Mouse (Mus musculus) mouse embryonic stem cell (cell line): ENCODE data around the gene Brd4.

ENCODE experiments used
- in situ Hi-C, 2 experiments: fragments of 300-500 bp; cut with MboI; formaldehyde crosslinking; loops; 1 replicate in 1 of 2; 3 replicates in 1 of 2; pipeline ENCODE4 v1.14.3; 2019 to 2020; ENCODE audit warnings: low sequenced_read_pairs in 2 of 2, low pct_unique_long_range_greater_than_20kb in 1 of 2, mixed read lengths in 1 of 2; ENCODE audit not compliant: unreplicated experiment in 1 of 2

The Brd4 gene

DNA sequence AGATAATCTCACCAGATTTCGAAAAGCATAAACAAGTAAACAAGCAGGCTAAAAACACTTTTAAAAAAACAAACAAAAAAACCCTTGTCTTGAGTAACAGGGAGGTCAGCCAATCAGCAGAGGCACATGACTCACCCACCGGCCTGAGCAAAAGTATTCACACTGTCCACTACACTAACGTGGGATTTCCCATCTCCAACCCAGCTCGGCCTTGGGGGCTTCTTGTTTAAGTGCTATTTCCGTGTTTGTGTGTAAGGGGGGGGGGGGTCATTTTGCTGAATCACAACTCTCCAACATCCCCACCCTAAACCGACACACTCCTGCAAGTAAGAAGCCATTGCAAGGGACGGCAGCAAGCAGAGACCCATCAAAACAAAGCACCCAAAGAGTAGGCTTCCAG is 1.2 kb downstream of the Brd4 start:
- in situ Hi-C loops, result no loop called here

- in situ Hi-C loops, result no loop called here
These were observed 2.8 kb downstream of the Brd4 start for GRCm38 (mm10) chr17:32281611-32282310.

- in situ Hi-C loops, result no loop called here
These were observed 3.4 kb downstream of the Brd4 start for GRCm38 (mm10) chr17:32281126-32281525.

GRCm38 (mm10) chr17:32280575-32280974 is 3.9 kb downstream of the Brd4 start:
- in situ Hi-C loops, result no loop called here

- in situ Hi-C loops, result no loop called here
These were observed 7.3 kb downstream of the Brd4 start for GRCm38 (mm10) chr17:32277201-32277600.

GRCm38 (mm10) chr17:32275568-32275967 is 9.0 kb downstream of the Brd4 start:
- in situ Hi-C loops, result no loop called here

- in situ Hi-C loops, result no loop called here
These were observed 15.4 kb downstream of the Brd4 start for GRCm38 (mm10) chr17:32269151-32269550.

GRCm38 (mm10) chr17:32268540-32268960 is 16.0 kb downstream of the Brd4 start:
- in situ Hi-C loops, result no loop called here

DNA sequence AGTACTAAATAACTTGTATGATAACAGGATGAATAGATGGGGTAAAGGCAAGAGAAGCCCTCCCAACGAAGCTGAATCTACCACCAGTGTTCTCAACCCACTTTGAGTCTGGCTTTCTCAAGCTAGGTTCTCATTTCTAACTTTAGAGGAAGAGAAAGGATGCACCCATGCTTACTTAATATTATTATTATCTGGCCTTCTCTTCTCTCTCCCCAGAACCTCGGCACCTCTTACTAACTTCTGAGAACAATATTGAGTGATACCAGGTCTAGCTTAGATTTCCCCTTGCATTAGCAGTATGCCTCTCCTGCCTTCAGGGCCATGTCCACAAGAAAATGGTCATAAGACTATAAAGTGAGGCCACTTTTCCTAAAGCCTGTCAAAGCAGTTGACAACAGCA is 16.4 kb downstream of the Brd4 start:
- in situ Hi-C loops, result no loop called here

DNA sequence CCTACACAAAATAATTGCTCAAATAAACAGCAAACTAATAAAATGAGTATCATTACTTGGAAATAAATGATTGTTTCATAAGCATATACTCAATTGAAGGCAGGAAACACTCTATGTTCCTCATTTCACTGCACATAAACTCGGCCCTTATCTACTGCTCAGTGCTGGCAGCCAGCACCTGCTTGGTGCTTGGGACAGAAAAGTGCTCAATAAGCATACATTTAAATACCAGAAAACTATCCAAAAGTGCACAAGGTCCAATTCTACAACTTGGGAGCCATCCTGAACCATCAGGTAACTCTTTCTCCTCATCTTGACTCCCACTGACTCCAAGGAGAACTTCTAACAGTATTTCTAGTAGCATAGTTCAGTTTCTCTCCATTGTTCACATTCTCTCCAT is 16.9 kb downstream of the Brd4 start:
- in situ Hi-C loops, result no loop called here

DNA sequence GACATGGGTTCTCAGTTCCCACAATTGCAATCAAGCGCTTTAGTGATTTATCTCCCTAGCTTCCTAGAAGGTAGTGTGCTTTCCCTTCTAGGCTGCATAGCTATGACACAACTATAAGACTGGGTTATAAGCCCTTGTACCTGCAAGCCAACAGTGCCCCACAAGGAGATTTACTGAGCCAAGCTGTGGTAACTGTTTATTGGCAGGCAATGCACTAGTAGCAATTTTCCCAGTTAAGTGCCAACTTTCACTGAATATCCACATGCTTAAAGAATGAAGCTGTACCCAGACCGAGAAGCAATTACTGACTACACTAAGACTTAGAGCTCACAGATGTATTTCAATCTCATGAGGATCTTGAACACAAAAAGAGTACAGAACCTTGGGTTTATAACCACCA is 20.9 kb downstream of the Brd4 start:
- in situ Hi-C loops, result no loop called here

GRCm38 (mm10) chr17:32262831-32263559 is 21.5 kb downstream of the Brd4 start:
- in situ Hi-C loops, result no loop called here

- in situ Hi-C loops, result no loop called here
These were observed 25.7 kb downstream of the Brd4 start for GRCm38 (mm10) chr17:32258869-32259268.

DNA sequence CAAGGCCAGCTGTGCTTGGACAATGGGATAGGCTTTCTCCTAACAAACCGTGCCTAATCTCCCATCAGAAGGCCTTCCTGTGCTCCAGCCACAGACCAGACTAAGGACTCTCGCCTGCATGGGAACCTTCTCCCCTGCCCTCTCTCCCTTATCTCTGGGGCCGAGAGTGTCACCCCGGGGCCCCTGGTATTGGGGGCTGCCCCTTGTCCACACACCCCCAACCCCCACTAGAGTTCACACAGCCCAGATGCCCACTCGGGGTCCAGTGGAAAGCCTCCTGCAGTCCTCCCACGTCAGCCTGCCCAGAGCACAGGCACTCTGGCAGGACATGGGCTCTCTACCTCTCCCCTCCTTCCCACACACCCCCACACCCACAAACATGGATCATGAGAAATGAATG is 26.6 kb downstream of the Brd4 start:
- in situ Hi-C loops, result no loop called here

GRCm38 (mm10) chr17:32257452-32257851 is 27.1 kb downstream of the Brd4 start:
- in situ Hi-C loops, result no loop called here

DNA sequence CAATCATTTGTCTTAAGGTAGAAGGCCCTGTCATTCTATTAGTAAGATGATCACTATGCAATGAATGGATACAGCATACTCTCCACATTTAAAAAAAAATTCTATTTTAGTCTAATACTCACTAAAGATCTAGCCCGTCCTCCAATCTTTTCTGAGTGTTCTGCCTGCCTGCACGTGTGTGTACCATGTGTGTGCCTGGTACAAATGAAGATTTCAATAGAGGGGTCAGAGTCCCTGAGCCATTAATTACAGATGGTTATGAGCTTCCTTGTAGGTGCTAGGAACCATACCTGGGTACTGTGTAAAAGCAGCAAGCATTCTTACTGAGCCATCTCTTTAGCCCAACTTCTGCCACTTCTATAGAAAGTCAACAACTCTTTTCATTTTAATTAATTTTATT is 27.6 kb downstream of the Brd4 start:
- in situ Hi-C loops, result no loop called here

DNA sequence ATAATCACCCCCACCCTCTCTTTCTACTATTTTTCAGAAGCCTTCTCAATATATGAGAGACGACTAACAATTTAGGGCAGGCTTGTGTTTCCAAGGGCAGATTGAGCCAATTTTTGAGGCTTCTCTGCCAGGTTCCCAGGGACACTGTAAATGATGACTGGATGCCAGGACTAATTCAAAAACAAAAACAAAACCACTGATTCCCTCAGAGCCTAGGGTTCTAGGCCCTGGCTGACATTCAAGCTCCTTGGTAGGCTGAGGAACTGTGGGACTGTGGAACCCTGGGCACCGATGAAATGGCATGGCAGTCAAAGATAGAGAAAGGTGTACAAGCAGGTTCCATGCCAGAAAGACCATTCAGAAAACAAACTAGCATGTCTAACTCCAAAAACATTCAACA is 31.3 kb downstream of the Brd4 start:
- in situ Hi-C loops, result no loop called here

DNA sequence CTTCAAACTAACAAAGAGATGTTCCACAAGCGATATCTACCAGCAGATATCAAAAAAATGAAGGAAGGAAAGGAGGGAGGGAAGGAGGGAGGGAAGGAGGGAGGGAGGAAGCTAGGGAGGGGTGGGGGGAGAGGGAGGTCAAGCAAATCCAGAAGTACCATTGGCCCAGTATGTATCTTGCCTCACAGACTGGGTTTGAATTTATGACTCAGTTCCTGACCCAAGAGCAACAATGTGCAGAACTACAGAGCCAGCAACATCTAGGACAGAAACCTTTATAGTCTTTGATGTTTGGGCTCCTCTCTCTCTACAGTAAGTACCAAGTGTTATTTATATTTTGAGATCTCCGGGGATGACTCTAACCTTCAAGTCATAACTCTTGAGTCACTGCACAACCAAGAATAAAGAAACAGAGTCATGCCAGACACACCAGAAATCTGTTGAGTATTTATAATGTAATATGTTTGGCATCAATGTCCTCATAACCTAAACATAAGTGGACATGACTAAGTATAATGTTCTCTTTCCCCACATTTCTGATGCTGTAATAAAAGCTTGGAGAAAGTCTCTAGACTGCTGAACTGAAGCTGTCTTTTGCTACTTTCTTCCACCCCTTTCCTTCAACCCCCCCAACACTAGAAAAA is 32.6 kb downstream of the Brd4 start:
- in situ Hi-C loops, result no loop called here

DNA sequence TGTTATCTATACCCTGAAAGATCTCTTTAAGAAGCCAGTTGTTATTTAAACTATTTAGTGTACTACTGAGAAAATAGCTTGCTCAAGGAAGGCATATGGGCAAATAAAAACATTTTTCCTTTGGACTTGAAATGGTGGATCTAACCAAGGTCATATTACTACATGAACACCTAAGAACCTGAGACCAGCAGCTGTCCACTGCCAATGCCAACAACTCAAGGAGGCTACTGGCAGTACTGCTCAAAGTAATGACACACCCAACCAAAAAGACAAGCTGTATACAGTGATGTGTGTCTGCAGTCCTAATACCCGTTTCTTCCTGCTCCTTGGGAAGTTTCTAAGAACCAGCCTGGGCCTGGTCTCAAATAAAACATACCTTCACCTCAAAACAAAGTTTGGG is 34.5 kb downstream of the Brd4 start:
- in situ Hi-C loops, result no loop called here

GRCm38 (mm10) chr17:32248192-32248591 is 36.3 kb downstream of the Brd4 start:
- in situ Hi-C loops, result no loop called here
